Mouse (Mus musculus) CH12.LX (cell line): ENCODE measurements around the gene Ston2. TPM values are rescaled to one million over a fixed set of nuclear protein-coding genes. Genes with fewer than 3 reads are reported as not detected.

Experiments
- DNase-seq: peaks from one replicate; pipeline ENCODE4 v3.0.0-alpha.2; 2013; ENCODE audit errors: extremely low read depth
- H3K27ac ChIP-seq: 2 replicates; pipeline ENCODE4 v1.5.1; 2012; ENCODE audit warnings: low read depth, mild to moderate bottlenecking, control low read depth, moderate library complexity; ENCODE audit not compliant: insufficient read depth
- H3K27me3 ChIP-seq: replicated peaks from 2 replicates; pipeline ENCODE3; 2012; ENCODE audit warnings: inconsistent platforms
- H3K36me3 ChIP-seq, 2 experiments: replicated peaks in 1 of 2; 2 replicates each; pipeline versions ENCODE3 to v1.6.1; 2012; ENCODE audit warnings: inconsistent platforms in 1 of 2, low read length in 1 of 2, mild to moderate bottlenecking in 1 of 2, mixed read lengths in 1 of 2, moderate library complexity in 1 of 2; ENCODE audit not compliant: control insufficient read depth in 1 of 2, insufficient read depth in 1 of 2
- H3K4me1 ChIP-seq, 2 experiments: 2 replicates each; pipeline ENCODE4 v1.6.1; 2012; ENCODE audit warnings: inconsistent platforms in 1 of 2, moderate library complexity in 1 of 2; ENCODE audit not compliant: insufficient read depth in 2 of 2, control insufficient read depth in 1 of 2
- H3K4me2 ChIP-seq: 2 replicates; pipeline ENCODE4 v1.6.1; 2012; ENCODE audit warnings: low read depth, mild to moderate bottlenecking, control low read depth; ENCODE audit not compliant: poor library complexity, insufficient read depth, severe bottlenecking
- H3K4me3 ChIP-seq, 3 experiments: fragments of 150-350 bp in 1 of 3; sonication (generic) in 1 of 3; replicated peaks in 1 of 3; 2 replicates each; pipeline versions ENCODE3 to v1.5.1; 2011 to 2012; ENCODE audit warnings: low read depth in 2 of 3, low read length in 2 of 3, mild to moderate bottlenecking in 2 of 3, moderate library complexity in 2 of 3, control low read depth in 1 of 3, improper control_type of control experiment in 1 of 3, inconsistent platforms in 1 of 3, mixed read lengths in 1 of 3; ENCODE audit not compliant: poor library complexity in 1 of 3
- H3K79me2 ChIP-seq: replicated peaks from 2 replicates; pipeline ENCODE4 v1.6.1; 2012; ENCODE audit warnings: mild to moderate bottlenecking, moderate library complexity; ENCODE audit not compliant: control insufficient read depth, poor library complexity, insufficient read depth, severe bottlenecking; ENCODE audit errors: extremely low read depth
- H3K9ac ChIP-seq: 2 replicates; pipeline ENCODE4 v1.6.1; 2012; ENCODE audit warnings: low read depth, mild to moderate bottlenecking, control low read depth, moderate library complexity; ENCODE audit not compliant: insufficient read depth
- H3K9me3 ChIP-seq: replicated peaks from 2 replicates; pipeline ENCODE3; 2012; ENCODE audit warnings: low read length, inconsistent platforms, mixed read lengths
- BHLHE40 ChIP-seq: IDR thresholded peaks from 2 replicates; pipeline ENCODE4 v1.6.1; 2011; ENCODE audit warnings: mild to moderate bottlenecking, low read depth, low read length, improper control_type of control experiment
- CHD1 ChIP-seq: IDR thresholded peaks from 2 replicates; pipeline ENCODE4 v1.6.1; 2012; ENCODE audit warnings: low read depth, low read length, improper control_type of control experiment, inconsistent platforms
- CHD2 ChIP-seq: IDR thresholded peaks from 2 replicates; pipeline ENCODE4 v1.6.1; 2011; ENCODE audit warnings: low read length, improper control_type of control experiment
- CTCF ChIP-seq, 2 experiments: IDR thresholded peaks in 1 of 2; conservative IDR thresholded peaks in 1 of 2; 2 replicates each; pipeline ENCODE4 v1.5.1; 2011 to 2012; ENCODE audit warnings: low read depth in 2 of 2, low read length in 2 of 2, improper control_type of control experiment in 1 of 2, inconsistent platforms in 1 of 2, mild to moderate bottlenecking in 1 of 2, moderate library complexity in 1 of 2
- ELF1 ChIP-seq: IDR thresholded peaks from 2 replicates; pipeline ENCODE4 v1.6.1; 2014; ENCODE audit warnings: low read depth, mild to moderate bottlenecking, inconsistent platforms, low read length, improper control_type of control experiment
- GABPA ChIP-seq: IDR thresholded peaks from 2 replicates; pipeline ENCODE4 v1.6.1; 2012; ENCODE audit warnings: low read depth, low read length, improper control_type of control experiment, inconsistent platforms; ENCODE audit not compliant: insufficient replicate concordance
- IRF4 ChIP-seq: IDR thresholded peaks from 2 replicates; pipeline ENCODE4 v1.6.1; 2014; ENCODE audit warnings: low read depth, mild to moderate bottlenecking, inconsistent platforms, low read length, improper control_type of control experiment
- JUN ChIP-seq: IDR thresholded peaks from 2 replicates; pipeline ENCODE4 v1.6.1; 2011; ENCODE audit warnings: low read depth, mild to moderate bottlenecking, low read length, improper control_type of control experiment, moderate library complexity; ENCODE audit not compliant: insufficient read depth
- JUND ChIP-seq: conservative IDR thresholded peaks from 2 replicates; pipeline ENCODE4 v1.6.1; 2011; ENCODE audit warnings: low read depth, low read length, improper control_type of control experiment
- MAFK ChIP-seq: IDR thresholded peaks from 2 replicates; pipeline ENCODE4 v1.6.1; 2011; ENCODE audit warnings: low read length, improper control_type of control experiment; ENCODE audit not compliant: insufficient replicate concordance
- MAX ChIP-seq: IDR thresholded peaks from 2 replicates; pipeline ENCODE4 v1.6.1; 2011; ENCODE audit warnings: low read length, improper control_type of control experiment
- MAZ ChIP-seq: IDR thresholded peaks from 2 replicates; pipeline ENCODE4 v1.6.1; 2012; ENCODE audit warnings: low read depth, mild to moderate bottlenecking, inconsistent platforms, low read length, improper control_type of control experiment, moderate library complexity
- MEF2A ChIP-seq: IDR thresholded peaks from 2 replicates; pipeline ENCODE4 v1.6.1; 2014; ENCODE audit warnings: low read depth, mild to moderate bottlenecking, inconsistent platforms, low read length, improper control_type of control experiment, borderline replicate concordance
- PAX5 ChIP-seq: IDR thresholded peaks from 2 replicates; pipeline ENCODE4 v1.6.1; 2012; ENCODE audit warnings: low read length, inconsistent platforms, mixed read lengths
- POLR2A ChIP-seq: IDR thresholded peaks from 2 replicates; pipeline ENCODE4 v1.6.1; 2011; ENCODE audit warnings: low read depth, mild to moderate bottlenecking, improper control_type of control experiment, low read length
- RAD21 ChIP-seq: IDR thresholded peaks from 2 replicates; pipeline ENCODE4 v1.6.1; 2011; ENCODE audit warnings: low read depth, mild to moderate bottlenecking, low read length, improper control_type of control experiment, moderate library complexity
- SIN3A ChIP-seq: IDR thresholded peaks from 2 replicates; pipeline ENCODE4 v1.6.1; 2012; ENCODE audit warnings: low read length, improper control_type of control experiment, inconsistent platforms
- UBTF ChIP-seq: IDR thresholded peaks from 2 replicates; pipeline ENCODE4 v1.6.1; 2012; ENCODE audit warnings: low read depth, mild to moderate bottlenecking, inconsistent platforms, low read length, improper control_type of control experiment, moderate library complexity
- dilution Hi-C: fragments of 300-500 bp; cut with MboI; formaldehyde crosslinking; loops from 2 replicates; pipeline ENCODE4 v1.14.3; 2020; ENCODE audit warnings: low sequenced_read_pairs; ENCODE audit not compliant: extremely low pct_unique_long_range_greater_than_20kb, extremely low pct_ligation_motif_present
- in situ Hi-C: fragments of 300-500 bp; cut with MboI; formaldehyde crosslinking; loops from 3 replicates; pipeline ENCODE4 v1.14.3; 2019; ENCODE audit warnings: low sequenced_read_pairs, low pct_ligation_motif_present, low pct_unique_long_range_greater_than_20kb, mixed read lengths
- polyA plus RNA-seq: library from polyadenylated mRNA; unstranded; fragments of >175 nt; gene quantifications from 2 replicates; pipeline ENCODE4 v1.2.1, GENCODE M21; 2012; ENCODE audit warnings: low read depth; ENCODE audit not compliant: insufficient read length
- total RNA-seq, 2 experiments: library from RNA; depleted of rRNA; stranded (reverse); fragments of 300-350 nt in 1 of 2; fragments of >200 nt in 1 of 2; gene quantifications; 2 replicates each; pipeline ENCODE4 v1.2.3; 2012 to 2014

The Ston2 gene
- total and polyA plus RNA-seq, 3 experiments = 0.21 to 0.34 TPM; not detected in 1

DNA sequence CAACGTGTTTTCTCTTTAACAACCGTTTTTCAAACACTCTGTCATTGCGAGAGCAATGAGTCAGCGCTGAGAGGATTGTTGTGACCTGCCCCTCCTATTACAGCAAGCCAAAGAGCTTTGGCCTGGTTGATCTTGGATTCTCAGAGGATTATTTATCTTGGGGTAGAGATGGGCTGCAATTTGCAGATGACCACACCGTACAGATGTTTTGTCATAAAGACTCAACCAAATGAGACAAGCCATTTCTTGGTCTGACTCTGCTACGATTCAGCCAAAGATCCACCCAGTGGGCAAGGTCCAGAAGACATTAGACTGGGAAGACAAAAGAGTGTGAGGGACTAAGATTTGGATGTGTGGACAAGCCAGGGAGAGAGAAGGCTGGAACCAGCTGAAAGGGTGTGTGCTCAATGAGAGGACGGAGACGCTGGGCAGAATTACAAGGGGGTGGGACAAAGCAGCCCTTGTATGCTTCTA, 13.3 kb downstream of the Ston2 start:
- Histone ChIP-seq H3K9me3 (peaks cover 10% of the 10 kb centered on the region), H3K4me1 (peaks cover 2 to 6% of the 10 kb centered on the region in 2 experiments; a peak in 2 of 4 replicates), H3K36me3 (no peaks in the 10 kb centered on the region), H3K79me2 (no peaks in the 10 kb centered on the region), H3K4me2 (no peak overlapping the region), H3K9ac (no peak overlapping the region), H3K27me3 (peaks cover 32% of the 10 kb centered on the region), H3K4me3 (no peak overlapping the region), H3K27ac (no peak overlapping the region)
- in situ Hi-C loops = loop anchor here (25.0 kb wide), 1 partner anchor 363 kb away; no protein-coding TSS in a partner anchor
- no peak for TF ChIP-seq CHD1
- no peak for TF ChIP-seq MEF2A
- TF ChIP-seq SIN3A = no peak
- TF ChIP-seq UBTF = no peak
- no peak for TF ChIP-seq BHLHE40
- no peak for TF ChIP-seq GABPA
- dilution Hi-C loops = no loop called here
- no peak for DNase-seq

DNA sequence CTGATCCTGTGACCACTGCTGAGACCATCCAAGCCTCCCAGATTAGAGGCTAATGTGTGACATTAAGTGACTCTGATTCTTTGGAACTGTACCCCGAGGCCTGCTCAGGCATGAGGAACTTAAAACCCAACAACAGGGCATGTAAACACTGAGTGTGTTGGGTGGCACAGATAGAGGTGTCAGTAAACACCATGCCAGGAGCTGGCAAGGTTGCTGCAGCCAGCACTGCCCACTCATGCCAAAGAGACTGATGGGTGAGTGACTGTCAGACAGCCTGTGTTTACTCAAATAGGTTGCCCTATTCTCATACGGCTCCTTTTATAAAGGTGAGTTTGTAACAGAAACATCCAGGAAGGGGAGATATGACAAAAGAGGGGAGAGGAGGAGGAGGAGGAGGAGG, 19.3 kb downstream of the Ston2 start:
- no peak overlapping the region for H3K9ac ChIP-seq
- no peak for TF ChIP-seq CTCF (conservative IDR thresholded peaks at IDR 0.05 in 1 of 2, IDR thresholded peaks at IDR 0.05 in 1 of 2; ENCODE audit: low read depth in 2 of 2, low read length in 2 of 2)
- TF ChIP-seq SIN3A = no peak
- TF ChIP-seq JUND = no peak
- no peak for TF ChIP-seq MAZ
- TF ChIP-seq PAX5 = no peak
- TF ChIP-seq MEF2A = no peak
- no peak for TF ChIP-seq MAX
- TF ChIP-seq GABPA = no peak
- no peak for TF ChIP-seq MAFK
- peaks cover 17 to 28% of the 10 kb centered on the region in 2 experiments for H3K4me1 ChIP-seq
- dilution Hi-C loops (no loop called here), in situ Hi-C loops (no loop called here)
- H3K36me3 ChIP-seq = no peaks in the 10 kb centered on the region
- no peak overlapping the region for H3K4me2 ChIP-seq
- H3K27me3 ChIP-seq = peaks cover 67% of the 10 kb centered on the region
- peaks cover 14% of the 10 kb centered on the region for H3K9me3 ChIP-seq
- no peak overlapping the region for H3K27ac ChIP-seq
- H3K79me2 ChIP-seq = no peaks in the 10 kb centered on the region
- DNase-seq = no peak
- H3K4me3 ChIP-seq = no peak overlapping the region

DNA sequence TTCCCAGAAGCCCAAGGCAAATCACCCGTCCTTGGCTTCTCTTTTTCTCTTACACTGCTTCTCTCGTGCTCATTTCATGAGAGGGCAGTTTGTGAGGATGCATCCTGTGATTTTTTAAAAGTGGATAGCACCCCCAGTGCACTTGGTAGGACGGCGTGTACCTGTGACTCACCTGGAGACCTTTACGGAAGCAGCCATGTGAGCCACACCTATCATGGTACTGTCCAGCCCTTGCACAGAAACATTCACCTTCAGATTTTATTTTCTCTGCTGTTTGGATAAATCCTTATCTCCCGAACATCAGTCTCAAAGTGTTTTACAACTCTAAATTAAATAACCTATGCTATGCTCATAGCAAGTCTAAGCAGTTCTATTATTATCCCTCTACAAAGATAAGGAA, 20.0 kb downstream of the Ston2 start:
- peaks cover 68% of the 10 kb centered on the region for H3K27me3 ChIP-seq
- H3K4me2 ChIP-seq = no peak overlapping the region
- dilution Hi-C loops (no loop called here), in situ Hi-C loops (no loop called here)
- H3K4me1 ChIP-seq = peaks cover 18 to 29% of the 10 kb centered on the region in 2 experiments
- no peaks in the 10 kb centered on the region for H3K36me3 ChIP-seq
- H3K9ac ChIP-seq = no peak overlapping the region
- DNase-seq = no peak
- no peak for TF ChIP-seq RAD21
- no peak for TF ChIP-seq POLR2A
- TF ChIP-seq JUN = no peak
- no peak for TF ChIP-seq BHLHE40
- TF ChIP-seq ELF1 = no peak
- no peak for TF ChIP-seq IRF4
- TF ChIP-seq CHD2 = no peak
- H3K79me2 ChIP-seq = no peaks in the 10 kb centered on the region
- no peak overlapping the region for H3K27ac ChIP-seq
- no peak overlapping the region for H3K4me3 ChIP-seq
- H3K9me3 ChIP-seq = peaks cover 14% of the 10 kb centered on the region
